Mouse (Mus musculus): Measurements from ENCODE around the gene AF067061.

DNA sequence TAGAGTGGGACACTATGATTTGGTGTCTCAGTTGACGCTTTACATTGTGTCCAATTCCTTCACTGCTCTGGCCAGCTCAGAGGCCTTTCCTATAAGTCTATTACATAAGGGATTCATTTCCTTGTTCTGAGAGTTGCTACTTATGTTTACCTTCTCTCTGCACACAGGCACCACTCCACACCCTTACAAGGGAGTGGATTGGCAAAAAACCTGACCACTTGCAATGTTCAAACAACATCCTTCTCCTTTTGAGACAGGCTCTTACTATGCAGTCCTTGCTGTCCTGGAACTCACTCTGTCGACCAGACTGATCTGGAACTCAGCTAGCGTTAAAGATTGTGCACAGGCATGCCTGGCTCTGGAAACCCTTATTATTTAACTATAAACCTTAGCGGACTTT lies 47.8 kb downstream of the AF067061 start:
- no peak for TF ChIP-seq CTCF (IDR thresholded peaks at IDR 0.05; ENCODE audit: extremely low read depth, insufficient read depth, insufficient read length, insufficient replicate concordance)
- TF ChIP-seq POLR2A (IDR thresholded peaks at IDR 0.05; ENCODE audit: low read depth, low read length), result no peak
